Mouse (Mus musculus) central nervous system, embryonic 11.5 days (tissue): ENCODE data around the gene Nradd. TPM values are rescaled to one million over a fixed set of nuclear protein-coding genes. Genes with fewer than 3 reads are reported as not detected.

Experiments
- polyA plus RNA-seq: library from polyadenylated mRNA; depleted of rRNA; stranded (reverse); fragments of >200 nt; gene quantifications from 2 replicates; pipeline ENCODE4 v1.2.3, GENCODE M21; 2012; rRNA removed

The Nradd gene
- 28.5 and 35.2 TPM in 2 replicates for polyA plus RNA-seq

GRCm38 (mm10) chr9:110624361-110625166 is at the start of gene Nradd:
Nradd (minus strand) TSS chr9:110624452.

GRCm38 (mm10) chr9:110656249-110657221 is 32.3 kb upstream of the Nradd start, which contains the start of gene Ccdc12:
Ccdc12 (plus strand) TSS chr9:110656503.

GRCm38 (mm10) chr9:110653655-110654461 is 29.6 kb upstream of the Nradd start, which contains the start of gene Nbeal2:
Nbeal2 (minus strand) TSS chr9:110654161.

Other genes with a start within 250 kb of the Nradd start
- gene Ptpn23, start 216.2 kb downstream of the Nradd start, polyA plus RNA-seq, result 31.2 and 37.8 TPM in 2 replicates
- gene Ngp, start 204.7 kb downstream of the Nradd start, polyA plus RNA-seq, result 1.0 and 1.3 TPM in 2 replicates
- gene Klhl18, start 147.8 kb downstream of the Nradd start, polyA plus RNA-seq, result 13.3 and 17.0 TPM in 2 replicates
- gene Kif9, start 147.5 kb downstream of the Nradd start, polyA plus RNA-seq, result 0.88 and 0.91 TPM in 2 replicates
- gene Setd2, start 91.9 kb downstream of the Nradd start, polyA plus RNA-seq, result 91.6 and 127 TPM in 2 replicates
- gene Nbeal2, start 29.7 kb upstream of the Nradd start, polyA plus RNA-seq, result 5.1 and 7.0 TPM in 2 replicates
- gene Ccdc12, start 32.1 kb upstream of the Nradd start, polyA plus RNA-seq, result 99.0 and 210 TPM in 2 replicates
- gene Myl3, start 117.4 kb upstream of the Nradd start, polyA plus RNA-seq, result 55.4 and 63.3 TPM in 2 replicates
- gene Pth1r, start 122.7 kb upstream of the Nradd start, polyA plus RNA-seq, result 22.0 and 55.9 TPM in 2 replicates
- gene Prss42, start 173.7 kb upstream of the Nradd start, polyA plus RNA-seq, result 0.05 TPM in 1 of 2 replicates, not detected in the other
- gene Prss44, start 189.5 kb upstream of the Nradd start, polyA plus RNA-seq, result not detected in 2 replicates
- not detected in 2 replicates for gene Prss43, start 202.2 kb upstream of the Nradd start, polyA plus RNA-seq
- not detected in 2 replicates for gene Prss45, start 210.1 kb upstream of the Nradd start, polyA plus RNA-seq
- not detected in 2 replicates for gene Prss46, start 220.1 kb upstream of the Nradd start, polyA plus RNA-seq
- gene Prss50, start 233.5 kb upstream of the Nradd start, polyA plus RNA-seq, result 0.63 and 1.2 TPM in 2 replicates